Mouse (Mus musculus) liver, embryonic 14.5 days (tissue): ENCODE data around the gene Bcl2.

ENCODE experiments used
- CTCF ChIP-seq: IDR thresholded peaks from 2 replicates; pipeline ENCODE4 v1.5.1; 2016; ENCODE audit warnings: antibody characterized with exemption, low read depth, control low read depth
- EP300 ChIP-seq: IDR thresholded peaks from 2 replicates; pipeline ENCODE4 v1.6.1; 2016; ENCODE audit warnings: antibody characterized with exemption, low read depth

- TF ChIP-seq CTCF (no peak), EP300 (no peak)
These were observed 161.2 kb downstream of the Bcl2 start for GRCm38 (mm10) chr1:106552856-106553255.
